Mouse (Mus musculus): ENCODE data around the gene Rrh. TPM values are rescaled to one million over a fixed set of nuclear protein-coding genes. Genes with fewer than 3 reads are reported as not detected.

Gene Rrh
- total RNA-seq, 2 experiments from 2014 or later: not detected

DNA sequence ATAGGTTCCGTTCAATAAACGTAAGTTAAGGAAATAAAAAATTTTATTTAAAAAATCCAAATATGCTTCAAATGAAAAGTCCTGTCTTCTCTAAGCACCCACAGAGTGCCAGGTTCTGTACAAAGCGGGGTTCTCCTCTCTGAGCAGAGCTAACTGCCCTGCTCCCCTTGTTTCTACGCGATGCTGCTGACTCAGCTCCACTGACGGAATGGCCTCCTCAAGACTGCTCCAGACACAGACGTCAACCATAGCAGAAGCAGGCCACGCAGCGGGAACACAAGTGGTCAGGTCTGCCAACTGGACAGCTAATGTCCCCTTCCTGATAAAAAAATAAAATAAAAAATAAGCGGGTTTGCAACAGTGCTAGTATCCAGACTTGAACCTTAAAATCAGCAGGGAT is 2.5 kb upstream of the Rrh start:
- intact Hi-C loops (cut with DNase I): loop anchor here (10.0 kb wide), 1 partner anchor 100 kb away; no protein-coding TSS in a partner anchor
- H3K4me3 ChIP-seq: no peak overlapping the region
- TF ChIP-seq CTCF (IDR thresholded peaks at IDR 0.05): no peak
- no peak overlapping the region for H3K27ac ChIP-seq
- DNase-seq: no peak

DNA sequence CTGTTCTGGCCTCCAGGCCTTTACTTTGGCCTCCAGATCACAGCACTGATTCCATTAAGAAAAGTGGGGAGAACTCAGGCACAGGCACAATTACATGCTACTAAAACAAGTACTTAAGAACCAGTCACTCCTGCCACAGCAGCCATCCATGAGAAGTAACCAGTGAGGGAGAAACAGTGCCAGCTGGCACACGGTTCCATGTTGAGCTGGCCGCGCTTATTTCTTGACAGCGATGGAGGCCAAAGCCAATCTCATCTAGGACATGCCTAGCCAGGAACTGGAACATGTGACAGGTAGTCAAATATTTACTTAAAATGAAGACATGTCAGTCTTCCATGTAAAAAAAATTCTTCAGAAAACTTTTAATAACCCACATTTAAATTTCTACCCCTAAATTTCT is 1.8 kb upstream of the Rrh start:
- H3K27ac ChIP-seq: no peak overlapping the region
- intact Hi-C loops (cut with DNase I): loop anchor here (10.0 kb wide), 1 partner anchor 99 kb away; no protein-coding TSS in a partner anchor
- H3K4me3 ChIP-seq: no peak overlapping the region
- TF ChIP-seq CTCF (IDR thresholded peaks at IDR 0.05): no peak
- DNase-seq: peak; percentile 34

DNA sequence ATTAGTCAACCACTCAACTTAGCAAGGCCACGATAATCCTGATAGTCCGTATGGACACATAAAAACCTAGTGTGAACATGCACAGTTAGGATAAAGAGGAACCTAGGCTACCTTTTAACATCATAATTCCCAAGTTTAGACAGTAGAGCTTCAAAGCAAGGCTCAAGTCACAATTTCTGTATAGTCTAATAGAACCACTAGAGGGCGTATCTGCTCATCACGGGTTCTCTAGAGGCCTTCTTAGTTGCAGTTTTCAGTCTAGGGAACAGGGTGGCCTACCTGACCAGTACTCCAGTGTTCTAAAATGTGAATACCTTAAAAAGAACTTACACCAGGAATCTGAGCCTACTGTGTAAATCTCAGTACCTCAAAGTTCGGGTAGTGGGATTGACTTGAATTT is 906 bp upstream of the Rrh start:
- DNase-seq: no peak
- TF ChIP-seq CTCF (IDR thresholded peaks at IDR 0.05): peak; percentile 67
- H3K4me3 ChIP-seq: no peak overlapping the region
- intact Hi-C loops (cut with DNase I): loop anchor here (10.0 kb wide), 1 partner anchor 98 kb away; no protein-coding TSS in a partner anchor
- H3K27ac ChIP-seq: no peak overlapping the region

DNA sequence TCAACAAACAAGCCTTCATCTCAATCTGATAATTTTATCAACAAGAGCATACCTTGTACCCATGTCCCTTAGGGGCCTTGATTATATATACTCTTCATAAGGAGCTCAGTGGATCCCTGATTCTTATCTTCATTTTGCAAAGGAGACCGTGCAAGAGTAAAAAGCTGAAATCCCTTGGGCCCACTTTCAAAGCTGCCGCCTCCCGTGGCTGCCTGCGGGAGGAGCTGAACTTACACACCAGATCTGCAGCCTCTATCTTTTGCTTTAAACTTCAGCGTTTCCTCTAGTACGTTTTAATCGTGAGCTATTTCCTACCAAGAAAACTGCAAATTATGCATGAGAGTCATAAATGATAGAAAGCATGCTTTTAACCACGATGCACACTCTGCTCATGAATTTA is 651 bp downstream of the Rrh start:
- no peak for DNase-seq
- no peak overlapping the region for H3K4me3 ChIP-seq
- intact Hi-C loops (cut with DNase I): loop anchor here (10.0 kb wide), 1 partner anchor 97 kb away; no protein-coding TSS in a partner anchor
- no peak overlapping the region for H3K27ac ChIP-seq
- no peak for TF ChIP-seq CTCF (IDR thresholded peaks at IDR 0.05)

DNA sequence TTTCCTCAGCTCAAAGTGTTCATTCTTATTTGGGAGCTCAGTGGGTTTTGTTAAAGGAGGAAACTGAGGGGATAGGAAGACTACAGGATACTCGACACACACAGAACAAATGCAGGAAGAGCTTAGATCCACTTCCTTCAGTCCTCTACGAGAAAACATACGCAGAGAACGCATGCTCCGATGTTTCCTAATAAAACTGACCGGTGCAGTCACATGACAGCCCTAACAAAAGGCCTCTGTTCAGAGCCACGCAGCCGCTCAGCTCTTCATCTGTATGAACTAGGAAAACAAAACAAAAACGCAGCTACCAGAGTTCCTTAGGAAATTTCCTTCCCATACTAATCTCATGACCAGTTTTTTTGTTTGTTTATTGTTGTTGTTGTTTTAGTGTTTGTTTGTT is 1.5 kb downstream of the Rrh start:
- intact Hi-C loops (cut with DNase I): loop anchor here (10.0 kb wide), 1 partner anchor 96 kb away; no protein-coding TSS in a partner anchor
- TF ChIP-seq CTCF (IDR thresholded peaks at IDR 0.05): no peak
- no peak for DNase-seq

DNA sequence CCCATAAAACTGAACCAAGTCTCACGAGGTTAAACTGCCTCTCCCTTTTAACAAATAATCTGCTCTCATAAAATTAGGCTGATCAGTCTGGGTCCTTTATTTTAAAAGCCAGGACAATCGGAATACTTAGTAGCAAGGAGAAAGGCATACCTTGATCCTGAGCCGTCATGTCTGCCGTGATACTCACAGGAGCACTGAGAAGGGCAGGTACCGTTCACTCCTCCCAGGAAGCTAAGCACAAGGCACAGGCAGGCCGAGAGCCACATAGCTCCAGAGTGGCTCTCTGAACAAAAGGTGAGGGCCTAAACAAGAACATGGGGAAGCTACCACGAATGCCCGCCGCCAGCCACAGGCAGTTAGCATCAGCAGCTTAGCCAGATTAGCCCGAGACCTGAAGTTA is 18.6 kb downstream of the Rrh start, which contains the start of gene Lrit3:
TSS of gene Lrit3 (minus strand) at position 266 of the 400 bp plus-strand sequence.
- no peak for TF ChIP-seq CTCF (IDR thresholded peaks at IDR 0.05)
- H3K4me3 ChIP-seq: no peak within 1 kb of the TSS
- intact Hi-C loops (cut with DNase I): no loop called here
- no peak within 1 kb of the TSS for H3K27ac ChIP-seq
- no peak for DNase-seq

More for the DNA sequence above, 1.5 kb downstream of the Rrh start:
- H3K27ac ChIP-seq: no peak overlapping the region
- H3K4me3 ChIP-seq: no peak overlapping the region

DNA sequence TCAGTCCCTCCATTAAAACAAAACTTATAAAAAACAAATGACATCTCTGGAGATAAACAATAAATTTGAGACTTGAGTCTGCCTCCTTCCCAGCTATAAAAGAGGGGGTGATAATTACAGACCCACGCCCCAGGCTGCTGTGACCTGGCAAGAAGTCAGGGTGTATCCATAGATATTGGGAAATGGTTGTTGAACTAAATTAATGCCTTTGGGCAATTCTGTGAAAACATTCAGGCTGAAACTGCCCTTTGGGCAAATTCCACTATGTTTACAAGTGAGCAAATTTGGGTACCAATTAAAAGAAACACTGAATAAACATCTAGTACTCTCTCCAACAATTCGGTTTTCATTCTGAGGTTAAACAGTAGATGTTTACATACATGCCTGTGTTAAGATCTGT is 23.4 kb downstream of the Rrh start:
- H3K4me3 ChIP-seq: no peak overlapping the region
- DNase-seq: no peak
- no peak for TF ChIP-seq CTCF (IDR thresholded peaks at IDR 0.05)
- H3K27ac ChIP-seq: no peak overlapping the region
- intact Hi-C loops (cut with DNase I): no loop called here

DNA sequence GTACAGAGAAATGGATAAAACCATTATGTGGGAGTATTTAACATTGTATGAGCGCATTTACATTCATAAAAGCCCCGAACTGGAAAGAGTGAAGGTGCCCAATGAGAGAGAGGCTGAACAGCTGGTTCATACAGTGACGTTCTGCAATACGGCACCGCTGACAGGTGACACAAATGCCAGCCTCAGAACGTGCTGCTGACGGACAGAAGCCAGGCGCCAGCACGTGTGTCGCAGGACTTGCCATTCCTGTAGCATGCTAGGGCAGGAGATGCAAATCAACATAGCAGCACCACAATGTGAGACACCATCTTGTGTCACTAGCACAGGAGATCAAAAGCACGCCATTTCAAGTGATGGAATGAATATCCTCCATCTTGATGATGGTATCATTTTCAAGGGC is 23.8 kb downstream of the Rrh start:
- H3K4me3 ChIP-seq: no peak overlapping the region
- no peak for DNase-seq
- no peak for TF ChIP-seq CTCF (IDR thresholded peaks at IDR 0.05)
- H3K27ac ChIP-seq: no peak overlapping the region
- intact Hi-C loops (cut with DNase I): no loop called here

DNA sequence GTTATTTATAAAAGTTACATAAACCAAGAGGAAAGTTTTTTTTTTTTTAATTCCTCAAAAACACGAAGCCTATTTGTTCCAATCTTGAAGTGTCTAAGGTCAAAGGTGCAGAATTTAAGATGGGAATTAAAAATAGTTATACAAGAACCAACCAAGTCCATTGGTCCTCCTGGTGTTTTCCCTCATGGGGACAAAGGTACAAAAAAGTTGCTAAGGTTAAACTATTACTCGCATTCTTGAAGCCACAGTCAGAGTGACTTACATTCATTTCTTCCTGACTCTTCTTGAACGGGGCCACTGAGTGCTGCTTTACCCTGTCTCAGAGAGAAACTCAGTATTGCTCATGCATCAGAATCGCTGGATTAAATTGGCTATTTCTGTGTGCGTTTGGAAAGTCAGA is 25.0 kb downstream of the Rrh start:
- Histone ChIP-seq H3K4me3 (no peak overlapping the region), H3K27ac (no peak overlapping the region)
- DNase-seq: no peak
- intact Hi-C loops (cut with DNase I): no loop called here
- no peak for TF ChIP-seq CTCF (IDR thresholded peaks at IDR 0.05)

DNA sequence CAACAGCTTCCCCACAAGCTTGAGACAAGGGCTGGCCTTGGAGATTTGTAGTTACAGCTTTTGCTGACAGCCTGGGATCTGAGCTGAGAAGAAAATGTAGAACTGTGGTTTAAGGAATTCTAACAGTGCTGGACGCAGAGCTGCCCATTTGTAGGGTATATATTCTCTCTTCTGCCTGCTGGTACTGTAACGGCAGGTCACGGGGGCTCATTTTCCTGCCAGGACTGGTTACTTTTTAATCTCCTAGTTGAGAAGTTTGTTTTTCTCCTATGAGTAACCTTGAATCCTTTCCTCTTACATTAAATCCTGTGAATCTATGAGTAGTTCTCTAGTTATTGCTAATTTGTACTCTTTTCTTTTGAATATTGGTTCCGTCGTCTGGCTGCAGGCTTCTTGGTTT is 28.6 kb downstream of the Rrh start:
- no peak for DNase-seq
- TF ChIP-seq CTCF (IDR thresholded peaks at IDR 0.05): no peak
- Histone ChIP-seq H3K4me3 (no peak overlapping the region), H3K27ac (no peak overlapping the region)
- intact Hi-C loops (cut with DNase I): no loop called here

DNA sequence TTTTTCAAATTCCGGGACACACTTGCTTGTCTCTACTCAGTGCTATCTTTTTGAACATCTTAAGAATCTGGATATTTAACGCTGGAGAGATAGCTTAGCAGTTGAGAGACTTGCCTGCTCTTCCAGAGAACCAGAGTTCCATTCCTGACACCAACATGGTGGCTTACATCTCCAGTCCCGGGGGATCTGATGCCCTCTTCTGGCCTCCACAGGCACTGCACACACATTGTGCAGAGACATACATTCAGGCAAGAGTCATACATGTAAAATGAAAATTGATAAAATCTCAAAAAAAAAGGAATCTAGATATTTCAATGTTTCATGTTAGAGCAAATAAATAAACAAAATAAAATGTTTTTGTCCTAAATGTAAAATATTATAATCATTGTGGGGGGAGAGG is 39.6 kb downstream of the Rrh start:
- intact Hi-C loops (cut with DNase I): no loop called here
- H3K27ac ChIP-seq: no peak overlapping the region
- H3K4me3 ChIP-seq: no peak overlapping the region
- no peak for DNase-seq
- TF ChIP-seq CTCF (IDR thresholded peaks at IDR 0.05): peak; percentile 13; the same call in 1 of the 2 replicates

DNA sequence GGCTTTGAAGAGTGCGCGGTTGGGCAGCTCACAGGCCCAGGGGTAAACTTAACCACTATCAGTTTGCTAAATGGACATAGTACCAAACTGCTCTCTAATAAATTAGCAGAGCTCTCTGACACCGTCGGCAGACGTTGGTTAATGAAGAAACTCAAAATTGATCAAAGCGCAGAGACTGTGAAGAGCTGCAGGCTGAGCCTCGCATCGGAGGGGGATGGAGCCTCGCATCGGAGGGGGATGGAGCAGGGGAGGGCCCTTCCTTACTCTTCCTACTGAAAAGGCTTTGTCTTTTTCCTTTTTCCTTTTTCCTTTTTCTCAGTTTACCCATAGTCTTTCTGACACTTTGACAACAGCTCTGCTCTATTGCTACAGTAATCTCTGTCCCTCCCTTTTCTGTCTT is 41.0 kb downstream of the Rrh start:
- no peak for TF ChIP-seq CTCF (IDR thresholded peaks at IDR 0.05)
- intact Hi-C loops (cut with DNase I): no loop called here
- DNase-seq: no peak
- no peak overlapping the region for H3K27ac ChIP-seq
- H3K4me3 ChIP-seq: no peak overlapping the region

DNA sequence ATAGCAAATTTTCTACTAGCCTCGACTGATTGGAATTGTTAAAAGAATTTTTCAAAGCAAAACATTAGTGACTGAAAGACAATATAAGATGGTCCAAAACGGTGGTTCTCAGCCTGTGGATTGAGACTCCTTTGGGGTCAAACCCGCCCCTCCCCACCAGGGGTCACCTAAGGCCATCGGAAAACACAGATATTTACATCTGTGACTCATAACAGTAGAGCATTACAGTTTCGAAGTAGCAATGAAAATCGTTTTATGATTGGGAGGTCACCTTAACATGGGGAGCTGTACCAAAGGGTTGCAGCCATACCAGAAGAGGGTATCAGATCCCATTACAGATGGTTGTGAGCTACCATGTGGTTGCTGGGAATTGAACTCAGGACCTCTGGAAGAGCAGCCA is 51.2 kb downstream of the Rrh start:
- no peak for TF ChIP-seq CTCF (IDR thresholded peaks at IDR 0.05)
- H3K27ac ChIP-seq: no peak overlapping the region
- intact Hi-C loops (cut with DNase I): no loop called here
- no peak for DNase-seq
- no peak overlapping the region for H3K4me3 ChIP-seq

DNA sequence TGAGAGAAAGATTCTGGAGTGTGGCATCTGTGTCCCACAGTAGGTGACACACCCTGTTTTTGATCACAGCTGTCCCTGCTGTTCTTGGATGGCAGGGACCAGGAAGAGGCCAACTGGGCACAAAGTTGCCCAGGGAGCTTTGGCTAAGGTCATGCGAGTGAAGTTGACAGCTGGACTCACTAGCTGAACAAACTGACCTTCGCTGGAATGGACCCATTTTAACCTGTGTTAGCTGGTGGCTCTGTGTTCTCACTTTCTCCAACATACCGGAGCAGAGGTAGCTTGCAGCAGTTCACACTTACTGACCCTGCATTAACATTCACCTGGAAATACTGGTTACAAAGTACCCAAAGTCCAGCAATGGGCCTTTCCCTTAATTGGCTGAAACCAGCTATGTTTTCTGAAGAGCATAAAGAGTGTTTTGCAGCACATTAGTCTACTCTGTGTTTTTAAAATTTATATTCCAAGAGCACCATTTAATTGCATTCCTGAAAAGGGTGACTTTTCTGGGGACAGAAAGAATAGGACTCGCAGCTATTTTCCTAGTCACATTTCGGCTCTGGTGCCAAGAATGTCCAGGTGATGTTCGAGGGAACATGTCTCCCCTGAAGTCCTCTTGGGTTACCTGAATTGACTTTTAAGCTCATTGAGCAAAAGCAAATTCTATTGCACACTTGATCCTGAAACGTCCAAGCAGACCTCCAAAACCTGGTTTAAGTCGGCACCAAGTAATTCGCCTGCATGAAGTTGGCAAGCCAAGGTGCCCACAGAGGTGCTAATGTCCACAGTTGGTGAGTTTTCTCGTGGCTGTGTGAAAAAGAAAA is 55.2 kb downstream of the Rrh start:
- intact Hi-C loops (cut with DNase I): no loop called here
- Histone ChIP-seq H3K4me3 (no peak overlapping the region), H3K27ac (peak overlapping the region; percentile 77)
- DNase-seq: peak; percentile 39
- no peak for TF ChIP-seq CTCF (IDR thresholded peaks at IDR 0.05)
